Mouse (Mus musculus) kidney, embryonic 15.5 days (tissue): ENCODE results near the gene Kcnh2. TPM values are rescaled to one million over a fixed set of nuclear protein-coding genes. Genes with fewer than 3 reads are reported as not detected.

ENCODE experiments used
- ATAC-seq: fragments of 200-750 bp; cut with Nextera tagmentation; replicated peaks from 2 replicates; pipeline ENCODE4 v1.8.0; 2017; ENCODE audit warnings: moderate TSS enrichment; ENCODE audit not compliant: low FRiP score
- H3K27ac ChIP-seq: fragments of 300-500 bp; sonication (generic); 2 replicates; pipeline ENCODE4 v1.5.1; 2015; ENCODE audit warnings: mild to moderate bottlenecking, inconsistent platforms
- H3K27me3 ChIP-seq: fragments of 300-500 bp; sonication (generic); 2 replicates; pipeline ENCODE4 v1.6.1; 2015; ENCODE audit warnings: inconsistent platforms
- H3K36me3 ChIP-seq: fragments of 300-500 bp; sonication (generic); 2 replicates; pipeline ENCODE4 v1.6.1; 2015; ENCODE audit warnings: inconsistent platforms
- H3K4me1 ChIP-seq: fragments of 300-500 bp; sonication (generic); 2 replicates; pipeline ENCODE4 v1.6.1; 2015; ENCODE audit warnings: inconsistent platforms
- H3K4me2 ChIP-seq: fragments of 300-500 bp; sonication (generic); 2 replicates; pipeline ENCODE4 v1.6.1; 2015; ENCODE audit warnings: moderate library complexity, mild to moderate bottlenecking, inconsistent platforms
- H3K4me3 ChIP-seq: fragments of 300-500 bp; sonication (generic); replicated peaks from 2 replicates; pipeline ENCODE4 v1.5.1; 2015; ENCODE audit warnings: mild to moderate bottlenecking, inconsistent platforms
- H3K9ac ChIP-seq: fragments of 300-500 bp; sonication (generic); 2 replicates; pipeline ENCODE4 v1.6.1; 2015; ENCODE audit warnings: mild to moderate bottlenecking, inconsistent platforms
- H3K9me3 ChIP-seq: fragments of 300-500 bp; sonication (generic); replicated peaks from 2 replicates; pipeline ENCODE4 v1.6.1; 2016; ENCODE audit warnings: inconsistent platforms
- WGBS: fragments of 180-500 bp; shearing (Covaris S2); methylation state at CpG from one replicate; pipeline ENCODE4 v1.1.7; 2015; ENCODE audit warnings: mixed read lengths; 5-methylcytosine and 5-hydroxymethylcytosine counted together
- polyA plus RNA-seq: library from polyadenylated mRNA; unstranded; fragments of >200 nt; fragmentation: Nextera tagmentation; extraction: Ambion mirVana; gene quantifications from 2 replicates; pipeline ENCODE4 v1.2.1, GENCODE M21; 2015

Gene Kcnh2
- polyA plus RNA-seq, 1 experiment from 2014 or later, result 7.2 TPM

- Histone ChIP-seq H3K27me3 (no peaks in the 10 kb centered on the region), H3K4me2 (no peak overlapping the region), H3K9me3 (peaks cover 3% of the 10 kb centered on the region; the same call in 1 of the 2 replicates), H3K9ac (no peak overlapping the region), H3K4me1 (no peaks in the 10 kb centered on the region), H3K4me3 (no peak overlapping the region), H3K27ac (no peak overlapping the region), H3K36me3 (no peaks in the 10 kb centered on the region)
- ATAC-seq, result no peak
- 57% methylated on average over 3 of the region's 3 CpGs for WGBS
Measured at GRCm38 (mm10) chr5:24291954-24292353, 59.5 kb downstream of the Kcnh2 start.

- no peak overlapping the region for H3K27ac ChIP-seq
Measured at GRCm38 (mm10) chr5:24286221-24286970, 65.0 kb downstream of the Kcnh2 start.

DNA sequence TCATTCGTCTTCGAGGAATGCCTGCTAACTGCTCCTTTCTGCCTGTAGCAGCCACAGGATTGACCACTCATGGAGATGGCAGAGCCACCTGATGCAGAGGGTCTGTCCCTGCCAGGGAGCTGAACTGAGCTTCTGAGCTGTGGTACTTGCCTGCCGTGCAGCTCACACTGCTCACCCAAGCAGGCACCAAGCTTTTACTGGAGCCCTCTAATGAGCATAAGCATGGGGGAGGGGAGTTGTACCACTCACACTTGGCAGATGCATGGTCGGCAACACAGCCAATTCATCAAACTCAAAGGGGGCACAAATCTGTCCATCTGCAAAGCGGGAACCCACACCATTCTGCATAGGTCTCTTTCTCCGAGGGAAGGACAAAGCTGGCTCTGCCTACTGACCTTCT is 67.3 kb downstream of the Kcnh2 start:
- ATAC-seq, result no peak
- H3K4me3 ChIP-seq, result no peak overlapping the region
- H3K36me3 ChIP-seq, result no peaks in the 10 kb centered on the region
- H3K27me3 ChIP-seq, result no peaks in the 10 kb centered on the region
- no peaks in the 10 kb centered on the region for H3K9me3 ChIP-seq
- H3K9ac ChIP-seq, result no peak overlapping the region
- no peak overlapping the region for H3K27ac ChIP-seq
- H3K4me1 ChIP-seq, result no peaks in the 10 kb centered on the region
- WGBS, result 70% methylated on average over 6 of the region's 6 CpGs
- H3K4me2 ChIP-seq, result no peak overlapping the region

More at GRCm38 (mm10) chr5:24286221-24286970, 65.0 kb downstream of the Kcnh2 start:
- H3K4me1 ChIP-seq, result no peaks in the 10 kb centered on the region
- H3K4me2 ChIP-seq, result no peak overlapping the region
- 80% methylated on average over 7 of the region's 7 CpGs for WGBS
- H3K9me3 ChIP-seq, result no peaks in the 10 kb centered on the region
- no peak overlapping the region for H3K9ac ChIP-seq
- no peak for ATAC-seq
- H3K4me3 ChIP-seq, result no peak overlapping the region
- H3K27me3 ChIP-seq, result no peaks in the 10 kb centered on the region
- no peaks in the 10 kb centered on the region for H3K36me3 ChIP-seq

DNA sequence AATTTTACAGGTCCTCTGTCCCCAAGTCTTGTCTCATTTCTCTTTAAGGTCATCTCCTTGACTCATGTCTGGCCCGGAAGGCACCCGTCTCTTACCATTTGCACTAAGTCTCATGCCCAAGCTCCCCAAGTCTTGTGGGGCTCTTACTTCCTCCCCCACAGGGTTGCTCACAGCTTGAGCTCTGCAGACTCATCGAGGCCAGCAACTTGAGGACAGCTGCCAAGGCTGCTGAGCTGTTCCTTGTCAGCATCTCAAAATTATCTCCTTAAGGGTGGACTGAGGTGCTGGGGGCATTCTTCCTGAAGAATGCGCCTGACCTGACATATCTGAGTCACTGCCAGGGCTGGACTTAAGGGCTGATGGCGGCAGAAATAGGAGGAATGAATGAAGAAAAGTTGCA is 68.2 kb downstream of the Kcnh2 start:
- no peak overlapping the region for H3K4me2 ChIP-seq
- no peaks in the 10 kb centered on the region for H3K9me3 ChIP-seq
- no peak overlapping the region for H3K4me3 ChIP-seq
- ATAC-seq, result no peak
- H3K27me3 ChIP-seq, result no peaks in the 10 kb centered on the region
- no peaks in the 10 kb centered on the region for H3K36me3 ChIP-seq
- 76% methylated on average over 5 of the region's 5 CpGs for WGBS
- H3K4me1 ChIP-seq, result no peaks in the 10 kb centered on the region
- H3K27ac ChIP-seq, result no peak overlapping the region
- H3K9ac ChIP-seq, result no peak overlapping the region

GRCm38 (mm10) chr5:24280523-24280922 is 70.9 kb downstream of the Kcnh2 start:
- H3K9ac ChIP-seq, result no peak overlapping the region
- 77% methylated on average over 2 of the region's 2 CpGs for WGBS

GRCm38 (mm10) chr5:24279527-24279926 is 71.9 kb downstream of the Kcnh2 start:
- 83% methylated on average over 4 of the region's 4 CpGs for WGBS
- no peak overlapping the region for H3K4me3 ChIP-seq
- no peak overlapping the region for H3K4me2 ChIP-seq
- no peak for ATAC-seq
- H3K27ac ChIP-seq, result no peak overlapping the region
- no peaks in the 10 kb centered on the region for H3K4me1 ChIP-seq
- H3K9ac ChIP-seq, result no peak overlapping the region
- H3K9me3 ChIP-seq, result no peaks in the 10 kb centered on the region
- H3K27me3 ChIP-seq, result no peaks in the 10 kb centered on the region
- no peaks in the 10 kb centered on the region for H3K36me3 ChIP-seq

More at GRCm38 (mm10) chr5:24280523-24280922, 70.9 kb downstream of the Kcnh2 start:
- no peak for ATAC-seq
- Histone ChIP-seq H3K27me3 (no peaks in the 10 kb centered on the region), H3K9me3 (no peaks in the 10 kb centered on the region), H3K4me2 (no peak overlapping the region), H3K36me3 (no peaks in the 10 kb centered on the region), H3K4me3 (no peak overlapping the region), H3K4me1 (no peaks in the 10 kb centered on the region), H3K27ac (no peak overlapping the region)

DNA sequence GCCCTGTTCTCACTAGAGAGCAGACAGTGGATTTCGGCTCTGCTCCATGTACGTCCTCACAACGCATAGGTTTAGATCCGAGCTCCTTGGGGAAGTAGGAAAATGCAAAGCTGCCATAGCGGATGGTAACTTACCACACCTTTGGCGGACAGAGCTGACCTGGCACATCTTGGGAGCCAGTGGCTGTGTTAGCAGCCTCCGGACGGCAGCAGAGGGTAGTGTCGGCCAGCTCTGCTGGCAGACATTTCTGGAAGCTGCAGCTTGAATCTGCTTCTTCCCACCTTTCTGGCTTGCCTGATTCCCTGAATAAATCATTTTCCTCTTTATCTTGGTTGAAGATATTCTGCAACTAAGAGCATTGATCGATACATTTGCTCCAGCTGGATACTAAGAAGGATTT is 73.2 kb downstream of the Kcnh2 start:
- ATAC-seq, result no peak
- no peaks in the 10 kb centered on the region for H3K4me1 ChIP-seq
- no peaks in the 10 kb centered on the region for H3K36me3 ChIP-seq
- H3K27me3 ChIP-seq, result no peaks in the 10 kb centered on the region
- H3K27ac ChIP-seq, result no peak overlapping the region
- WGBS, result 86% methylated on average over 10 of the region's 10 CpGs
- no peak overlapping the region for H3K4me3 ChIP-seq
- H3K9ac ChIP-seq, result no peak overlapping the region
- no peak overlapping the region for H3K4me2 ChIP-seq
- no peaks in the 10 kb centered on the region for H3K9me3 ChIP-seq

DNA sequence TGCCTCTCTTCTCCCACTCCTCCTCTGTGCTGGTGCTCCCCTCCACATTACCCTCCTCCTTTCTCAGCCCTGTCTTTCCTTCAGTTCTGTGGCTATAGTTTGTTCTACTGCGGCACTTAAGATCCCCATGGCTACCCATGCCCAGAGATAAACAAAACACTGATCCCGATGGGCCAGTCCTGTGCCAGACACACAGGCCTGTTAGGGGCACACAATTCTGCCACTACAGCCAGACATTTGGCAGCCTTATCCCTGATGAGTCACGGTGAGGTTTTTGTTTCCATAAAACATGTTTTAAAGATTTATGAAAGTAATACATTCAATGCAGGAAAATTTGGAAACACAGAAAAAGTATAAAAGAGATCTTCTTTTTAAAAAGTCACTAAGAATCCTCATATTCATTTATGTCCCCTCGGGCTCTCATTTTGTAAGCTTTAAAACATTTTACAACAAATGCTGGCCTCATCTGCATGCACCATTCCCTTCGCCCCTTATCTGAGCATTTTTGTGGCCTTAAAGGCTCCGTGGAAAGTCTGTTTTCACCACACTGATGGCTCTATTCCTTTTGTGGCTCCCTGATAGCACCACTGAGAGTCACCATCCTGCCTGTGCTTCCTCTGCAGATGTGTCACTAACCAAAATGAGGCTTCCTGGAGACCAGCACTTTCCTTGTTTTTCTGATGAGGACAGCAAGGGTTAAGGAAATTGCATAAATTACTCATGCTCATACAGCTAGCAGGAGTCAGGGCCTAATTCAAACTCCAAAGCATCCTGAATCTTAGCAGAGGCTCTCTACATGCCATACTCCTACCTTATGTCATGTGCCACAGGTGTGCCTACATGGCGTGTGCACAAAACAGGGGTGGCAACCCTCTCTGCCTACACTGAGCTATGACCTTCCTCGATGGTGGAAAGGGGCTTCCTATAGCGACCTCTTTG is 77.5 kb downstream of the Kcnh2 start:
- 65% methylated on average over 9 of the region's 9 CpGs for WGBS
- no peak overlapping the region for H3K27ac ChIP-seq
- no peak overlapping the region for H3K9ac ChIP-seq
- no peaks in the 10 kb centered on the region for H3K4me1 ChIP-seq
- no peaks in the 10 kb centered on the region for H3K27me3 ChIP-seq
- ATAC-seq, result no peak
- H3K4me3 ChIP-seq, result no peak overlapping the region
- no peaks in the 10 kb centered on the region for H3K36me3 ChIP-seq
- no peaks in the 10 kb centered on the region for H3K9me3 ChIP-seq
- no peak overlapping the region for H3K4me2 ChIP-seq

GRCm38 (mm10) chr5:24270941-24271340 is 80.5 kb downstream of the Kcnh2 start:
- Histone ChIP-seq H3K4me3 (no peak overlapping the region), H3K27me3 (no peaks in the 10 kb centered on the region), H3K9ac (no peak overlapping the region), H3K4me2 (no peak overlapping the region), H3K27ac (no peak overlapping the region), H3K4me1 (peaks cover 5% of the 10 kb centered on the region; the same call in 1 of the 2 replicates), H3K9me3 (no peaks in the 10 kb centered on the region), H3K36me3 (no peaks in the 10 kb centered on the region)
- 75% methylated on average over 4 of the region's 4 CpGs for WGBS
- ATAC-seq, result no peak

Other genes starting within 250 kb of the Kcnh2 start
- gene Nupl2, start 186.6 kb downstream of the Kcnh2 start, polyA plus RNA-seq, result 15.4 and 16.6 TPM in 2 replicates
- 15.4 and 18.4 TPM in 2 replicates for gene Nos3, start 13.2 kb upstream of the Kcnh2 start, polyA plus RNA-seq
- 0.82 and 1.1 TPM in 2 replicates for gene Atg9b, start 40.5 kb upstream of the Kcnh2 start, polyA plus RNA-seq
- gene Abcb8, start 42.1 kb upstream of the Kcnh2 start, polyA plus RNA-seq, result 59.2 and 62.0 TPM in 2 replicates
- 0.39 and 0.53 TPM in 2 replicates for gene Asic3, start 61.8 kb upstream of the Kcnh2 start, polyA plus RNA-seq
- 50.1 and 52.2 TPM in 2 replicates for gene Cdk5, start 71.9 kb upstream of the Kcnh2 start, polyA plus RNA-seq
- 42.3 and 42.7 TPM in 2 replicates for gene Slc4a2, start 72.2 kb upstream of the Kcnh2 start, polyA plus RNA-seq
- gene Fastk, start 93.7 kb upstream of the Kcnh2 start, polyA plus RNA-seq, result 116 and 125 TPM in 2 replicates
- gene Tmub1, start 96.2 kb upstream of the Kcnh2 start, polyA plus RNA-seq, result 25.2 and 26.5 TPM in 2 replicates
- 18.8 and 21.0 TPM in 2 replicates for gene Agap3, start 100.6 kb upstream of the Kcnh2 start, polyA plus RNA-seq
- gene Gbx1, start 175.6 kb upstream of the Kcnh2 start, polyA plus RNA-seq, result 0.04 and 0.10 TPM in 2 replicates
- 0.61 and 0.67 TPM in 2 replicates for gene Asb10, start 189.4 kb upstream of the Kcnh2 start, polyA plus RNA-seq
- gene 4931409K22Rik, start 205.2 kb upstream of the Kcnh2 start, polyA plus RNA-seq, result 0.23 TPM in 2 replicates
- gene Abcf2, start 225.9 kb upstream of the Kcnh2 start, polyA plus RNA-seq, result 118 TPM in 2 replicates
- 23.2 and 24.7 TPM in 2 replicates for gene Chpf2, start 235.1 kb upstream of the Kcnh2 start, polyA plus RNA-seq